Mouse (Mus musculus) olfactory bulb, adult 2 months (tissue): Measurements from ENCODE around the gene Tnfrsf9.

Experiments
- CTCF ChIP-seq: fragments of 200-500 bp; IDR thresholded peaks from 2 replicates; pipeline ENCODE4 v1.5.1; 2012; ENCODE audit warnings: low read depth, mild to moderate bottlenecking, low read length, moderate library complexity; ENCODE audit not compliant: insufficient read depth
- POLR2A ChIP-seq: fragments of 200-500 bp; IDR thresholded peaks from 2 replicates; pipeline ENCODE4 v1.6.1; 2012; ENCODE audit warnings: mild to moderate bottlenecking, low read depth, low read length, moderate library complexity; ENCODE audit not compliant: insufficient read depth

DNA sequence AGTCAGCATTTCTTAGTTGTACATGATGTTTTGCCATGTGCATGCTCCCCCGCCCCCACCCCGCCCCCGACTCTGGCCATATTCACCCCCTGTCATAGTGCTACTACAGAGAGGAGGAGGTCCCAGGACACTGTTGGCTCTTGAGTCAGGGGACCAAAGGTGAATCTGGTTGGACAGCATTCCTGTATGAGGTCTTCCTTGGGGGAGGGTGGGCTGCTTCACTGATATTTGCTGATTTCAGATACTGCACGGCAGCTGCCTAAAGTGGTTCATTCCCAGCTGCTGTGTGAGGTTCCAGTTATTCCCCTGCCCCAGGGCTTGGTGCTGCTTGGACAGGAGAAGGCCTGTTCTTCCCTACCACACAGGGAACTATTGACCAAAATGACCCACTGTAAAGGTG is 25.9 kb upstream of the Tnfrsf9 start:
- TF ChIP-seq CTCF (no peak), POLR2A (no peak)
